Mouse (Mus musculus) liver, embryonic 14.5 days (tissue): ENCODE data around the gene Gm9508.

ENCODE experiments used
- CTCF ChIP-seq: IDR thresholded peaks from 2 replicates; pipeline ENCODE4 v1.5.1; 2016; ENCODE audit warnings: antibody characterized with exemption, low read depth, control low read depth
- EP300 ChIP-seq: IDR thresholded peaks from 2 replicates; pipeline ENCODE4 v1.6.1; 2016; ENCODE audit warnings: antibody characterized with exemption, low read depth

DNA sequence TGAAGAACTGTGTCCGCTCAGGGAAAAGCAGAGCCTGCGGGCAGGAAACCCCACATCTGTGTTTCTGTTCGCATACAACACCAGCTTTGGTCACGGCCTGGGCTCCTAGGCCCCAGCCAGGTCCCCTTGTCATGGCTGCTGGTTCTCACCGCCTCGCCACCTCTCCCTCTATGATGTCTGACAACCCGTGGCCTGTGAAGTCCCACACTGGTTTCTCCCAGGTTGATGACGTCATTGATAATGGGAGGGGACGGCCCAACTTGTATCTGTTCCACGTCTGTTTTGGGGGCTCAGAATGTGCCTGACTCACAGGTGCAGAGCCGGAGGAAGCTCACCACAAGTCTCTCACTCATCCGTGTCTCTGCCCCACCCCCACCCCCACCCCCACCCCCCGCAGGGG is 23.3 kb downstream of the Gm9508 start:
- TF ChIP-seq CTCF (no peak), EP300 (no peak)
